Comparison of ENCODE assay signal across 8 mouse cellular contexts in the genomic region with DNA sequence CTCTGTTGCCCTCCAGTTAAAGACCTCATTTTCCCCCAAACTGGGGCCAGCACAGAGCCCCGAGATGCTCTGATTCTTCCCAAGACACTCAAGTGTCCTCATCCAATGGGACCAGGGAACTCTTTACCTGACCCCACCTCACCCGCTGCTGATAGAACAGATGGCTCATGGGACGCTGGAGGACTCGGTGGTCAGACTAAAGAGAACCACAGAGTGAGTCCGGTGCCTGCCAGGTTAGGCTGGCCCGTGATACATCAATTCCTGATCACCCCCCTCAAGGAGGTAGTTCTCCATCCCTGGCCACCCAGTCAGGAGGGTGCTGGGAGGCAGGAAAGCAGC. TPM values are rescaled to one million over a fixed set of nuclear protein-coding genes. Genes with fewer than 3 reads are reported as not detected.
A peak's percentile ranks its signal among the peaks of the same experiment; 100 is the strongest.
DNase-seq lines count a peak whose midpoint lies in the region; ATAC-seq lines count a peak whose summit lies in the region.

No protein-coding gene starts in this region.

- H3K27ac ChIP-seq in heart, embryonic 15.5 days: no peak overlapping the region
- no peak overlapping the region for H3K27ac ChIP-seq in brown adipose tissue, adult 24 weeks (replicated peaks; ENCODE audit: low read depth, low read length)
- H3K27ac ChIP-seq in hindbrain, embryonic 14.5 days: peak overlapping the region; percentile 94
- H3K27ac ChIP-seq in midbrain, embryonic 16.5 days (ENCODE audit: low read length): peak overlapping the region; percentile 89

- no peaks in the 10 kb centered on the region for H3K9me3 ChIP-seq in heart, embryonic 15.5 days (replicated peaks)
- no peaks in the 10 kb centered on the region for H3K9me3 ChIP-seq in hindbrain, embryonic 14.5 days (ENCODE audit: control insufficient read depth, low read length)
- no peaks in the 10 kb centered on the region for H3K9me3 ChIP-seq in midbrain, embryonic 16.5 days (replicated peaks; ENCODE audit: control insufficient read depth, low read length, poor library complexity, severe bottlenecking)

- no peaks in the 10 kb centered on the region for H3K36me3 ChIP-seq in heart, embryonic 15.5 days
- no peaks in the 10 kb centered on the region for H3K36me3 ChIP-seq in hindbrain, embryonic 14.5 days (replicated peaks; ENCODE audit: control insufficient read depth, insufficient read depth)
- no peaks in the 10 kb centered on the region for H3K36me3 ChIP-seq in midbrain, embryonic 16.5 days (ENCODE audit: control insufficient read depth, insufficient read depth, low read length)

- WGBS in heart, embryonic 15.5 days: 4% methylated on average over 6 of the region's 6 CpGs
- WGBS in hindbrain, embryonic 14.5 days: 4% methylated on average over 6 of the region's 6 CpGs
- 0% methylated on average over 6 of the region's 6 CpGs for WGBS in midbrain, embryonic 16.5 days

- peak overlapping the region; percentile 100 for H3K4me2 ChIP-seq in heart, embryonic 15.5 days
- H3K4me2 ChIP-seq in hindbrain, embryonic 14.5 days (replicated peaks): peak overlapping the region; percentile 60
- peak overlapping the region; percentile 87 for H3K4me2 ChIP-seq in midbrain, embryonic 16.5 days (ENCODE audit: low read length)

- H3K4me3 ChIP-seq in heart, embryonic 15.5 days: peak overlapping the region; percentile 72
- peak overlapping the region; percentile 60 for H3K4me3 ChIP-seq in brown adipose tissue, adult 24 weeks (ENCODE audit: insufficient read depth, low read depth, low read length)
- peak overlapping the region; percentile 96 for H3K4me3 ChIP-seq in hindbrain, embryonic 14.5 days (replicated peaks; ENCODE audit: low read length)
- peak overlapping the region; percentile 90 for H3K4me3 ChIP-seq in midbrain, embryonic 16.5 days (ENCODE audit: low read depth, low read length)

- no peak for DNase-seq in heart, postnatal 4 days
- DNase-seq in hindbrain, embryonic 14.5 days (ENCODE audit: low spot score): no peak
- DNase-seq in left cerebral cortex, adult 18-20 months (ENCODE audit: low spot score in 2 of 2): no peak
- DNase-seq in left cerebral cortex, adult 11 months (ENCODE audit: low spot score): no peak
- no peak for DNase-seq in lung, postnatal 36 days

- H3K27me3 ChIP-seq in heart, embryonic 15.5 days: peaks cover 11% of the 10 kb centered on the region; the same call in 1 of the 2 replicates
- H3K27me3 ChIP-seq in hindbrain, embryonic 14.5 days (ENCODE audit: control insufficient read depth, insufficient read depth, low read length): no peaks in the 10 kb centered on the region
- no peaks in the 10 kb centered on the region for H3K27me3 ChIP-seq in midbrain, embryonic 16.5 days (ENCODE audit: control insufficient read depth, insufficient read depth, low read depth, low read length)

- ATAC-seq in heart, embryonic 15.5 days (replicated peaks; ENCODE audit: insufficient number of reproducible peaks, insufficient read depth, low FRiP score, low read depth): no peak
- ATAC-seq in hindbrain, embryonic 14.5 days (ENCODE audit: low FRiP score): 0 out of 2 replicates have a peak, but pooled peaks have one; percentile 4
- ATAC-seq in midbrain, embryonic 16.5 days: peak; percentile 43

- peak overlapping the region; percentile 72 for H3K9ac ChIP-seq in heart, embryonic 15.5 days
- peak overlapping the region; percentile 98 for H3K9ac ChIP-seq in hindbrain, embryonic 14.5 days
- peak overlapping the region; percentile 97 for H3K9ac ChIP-seq in midbrain, embryonic 16.5 days (ENCODE audit: low read depth, low read length)

- peaks cover 29% of the 10 kb centered on the region for H3K4me1 ChIP-seq in heart, embryonic 15.5 days (replicated peaks)
- no peaks in the 10 kb centered on the region for H3K4me1 ChIP-seq in brown adipose tissue, adult 24 weeks (ENCODE audit: control insufficient read depth, insufficient read depth, insufficient read length, low read length)
- peaks cover 46% of the 10 kb centered on the region for H3K4me1 ChIP-seq in hindbrain, embryonic 14.5 days (replicated peaks; ENCODE audit: control insufficient read depth, insufficient read depth, low read length)
- peaks cover 37% of the 10 kb centered on the region for H3K4me1 ChIP-seq in midbrain, embryonic 16.5 days (ENCODE audit: control insufficient read depth, insufficient read depth, low read length)

RNA-seq across cellular contexts. Expression of a gene that starts 1.0 kb away (rescaled TPM):
- 0.44 and 0.65 TPM in 2 replicates for polyA plus RNA-seq in heart, embryonic 15.5 days (2015; fragmentation: Nextera tagmentation; extraction: Ambion mirVana)
- total RNA-seq in heart, postnatal 4 days (2021): 10 to 100 TPM; 11.2 to 15.2 TPM
- 2.8 and 4.0 TPM in 2 replicates for polyA plus RNA-seq in brown adipose tissue, adult 24 weeks (2012; ENCODE audit: insufficient read depth, insufficient read length, missing spikeins)
- polyA plus RNA-seq in hindbrain, embryonic 14.5 days (2014; fragmentation: Nextera tagmentation; extraction: Ambion mirVana): 20.9 and 22.9 TPM in 2 replicates
- 7.2 and 9.1 TPM in 2 replicates for polyA plus RNA-seq in midbrain, embryonic 16.5 days (2015; fragmentation: Nextera tagmentation; extraction: Ambion mirVana)
- total RNA-seq in left cerebral cortex, adult 18-20 months (2021): 10 to 100 TPM; 30.5 to 34.5 TPM

Comparison
In these comparisons a context has a peak if more than half of its experiments do, and no peak if none do; other contexts are left out.
1. H3K27ac ChIP-seq: peak in hindbrain, embryonic 14.5 days (single experiment) and midbrain, embryonic 16.5 days (single experiment); none in heart, embryonic 15.5 days (single experiment) and brown adipose tissue, adult 24 weeks (single experiment).
2. Peak in every context shown above with its lines, with median percentiles within 50 percentile points of each other: H3K4me2 ChIP-seq, H3K4me3 ChIP-seq and H3K9ac ChIP-seq.